Mouse (Mus musculus) E14TG2a.4 (cell line): ENCODE measurements around the gene Ugt1a1.

Experiments used
- CTCF ChIP-seq: conservative IDR thresholded peaks from 2 replicates; pipeline ENCODE4 v1.5.1; 2014; ENCODE audit warnings: low read length
- POU5F1 ChIP-seq: IDR thresholded peaks from 2 replicates; pipeline ENCODE4 v1.6.1; 2014; ENCODE audit warnings: low read length, borderline replicate concordance

DNA sequence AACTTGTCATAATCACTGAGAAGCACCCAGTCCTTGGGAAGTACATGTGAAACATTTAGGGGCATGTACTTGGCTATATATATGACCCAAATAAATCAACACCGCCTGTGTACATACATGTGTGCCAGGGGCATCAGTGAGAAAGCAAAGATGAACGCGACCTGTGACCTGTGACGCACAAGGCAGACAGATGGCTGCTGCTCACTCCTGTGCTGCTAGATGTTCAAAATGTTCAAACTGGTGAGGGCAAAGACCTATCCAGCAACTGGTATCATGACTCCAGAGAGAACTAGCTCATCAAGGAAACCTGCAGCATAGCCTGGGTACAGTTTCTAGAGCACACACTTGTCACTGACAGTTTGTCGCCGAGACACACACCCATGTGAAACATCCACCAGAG is 55.7 kb downstream of the Ugt1a1 start:
- TF ChIP-seq CTCF: no peak
- no peak for TF ChIP-seq POU5F1
